Comparison of ENCODE assay signal across 10 mouse cellular contexts in genomic region chr3:95664940-95665352, GRCm38 (mm10). TPM values are rescaled to one million over a fixed set of nuclear protein-coding genes. Genes with fewer than 3 reads are reported as not detected.
DNase-seq lines count a peak whose midpoint lies in the region; ATAC-seq and TF ChIP-seq lines count a peak whose summit lies in the region.
"Had no signal": no experiment of that assay in that cellular context is flagged by ENCODE, and none has a peak within 500 bp of the region (broad histone marks: within the 10 kb centered on the region; RNA-seq: fewer than 3 reads in every experiment).

No protein-coding gene starts in this region.

- WGBS in liver, adult 2 months, result 74% methylated on average over 4 of the region's 4 CpGs
- WGBS in heart, embryonic 13.5 days, result 84% methylated on average over 4 of the region's 4 CpGs
- WGBS in macrophage (ENCODE audit: missing documents), result 91% methylated on average over 4 of the region's 4 CpGs

- ATAC-seq in heart, embryonic 13.5 days (ENCODE audit: extremely low read depth, insufficient number of reproducible peaks, low FRiP score, low TSS enrichment), result no peak

- H3K27ac ChIP-seq in liver, adult 2 months (replicated peaks; ENCODE audit: insufficient read depth, low read depth, low read length), result peak overlapping the region; percentile 76
- H3K27ac ChIP-seq in ES-E14 (ENCODE audit: insufficient read depth, low read depth, low read length, poor library complexity, severe bottlenecking), result peak overlapping the region; percentile 81
- peak overlapping the region; percentile 97 for H3K27ac ChIP-seq in heart, embryonic 13.5 days (replicated peaks)
- peak overlapping the region; percentile 94 for H3K27ac ChIP-seq in macrophage
- H3K27ac ChIP-seq: embryonic facial prominence, embryonic 15.5 days; limb, embryonic 15.5 days had no signal

- no peak for TF ChIP-seq POLR2A in liver, adult 2 months (IDR thresholded peaks at IDR 0.05; ENCODE audit: extremely low read depth, insufficient read depth, low read length)

- intact Hi-C loops in left cerebral cortex, postnatal 10 days (cut with DNase I), result no loop called here

- H3K4me1 ChIP-seq in liver, adult 2 months (ENCODE audit: control insufficient read depth, insufficient read depth, low read length), result peaks cover 64% of the 10 kb centered on the region
- H3K4me1 ChIP-seq in ES-E14 (ENCODE audit: control insufficient read depth in 2 of 2, insufficient read depth in 2 of 2, low read length in 2 of 2, poor library complexity in 1 of 2), result peaks cover 6 to 14% of the 10 kb centered on the region in 2 experiments
- H3K4me1 ChIP-seq in heart, embryonic 13.5 days, result peaks cover 89% of the 10 kb centered on the region

- H3K9me3 ChIP-seq in ES-E14 (ENCODE audit: control insufficient read depth, insufficient read depth, low read depth, low read length), result no peaks in the 10 kb centered on the region
- no peaks in the 10 kb centered on the region for H3K9me3 ChIP-seq in heart, embryonic 13.5 days
- H3K9me3 ChIP-seq: embryonic facial prominence, embryonic 15.5 days; limb, embryonic 15.5 days had no signal

- in situ Hi-C loops in ES-E14 (cut with MboI; ENCODE audit: low sequenced_read_pairs in 2 of 2, unreplicated experiment in 2 of 2), result no loop called here

- peak overlapping the region; percentile 56; the same call in 1 of the 2 replicates for H3K4me2 ChIP-seq in heart, embryonic 13.5 days
- H3K4me2 ChIP-seq: embryonic facial prominence, embryonic 15.5 days; limb, embryonic 15.5 days had no signal

- DNase-seq in liver, adult 2 months (ENCODE audit: extremely low read depth, low read depth, low spot score), result no peak
- no peak for DNase-seq in liver
- DNase-seq in ES-E14 (ENCODE audit: low read depth, low spot score), result no peak
- no peak for DNase-seq in left cerebral cortex, postnatal 10 days (ENCODE audit: extremely low spot score in 1 of 2, low spot score in 2 of 2)
- no peak for DNase-seq in urinary bladder, postnatal 36 days (ENCODE audit: low spot score in 2 of 2)
- DNase-seq: kidney, postnatal 25 days had no signal

- peaks cover 13% of the 10 kb centered on the region for H3K79me2 ChIP-seq in liver, adult 2 months (ENCODE audit: control insufficient read depth, insufficient read depth, low read length)
- peaks cover 88% of the 10 kb centered on the region for H3K79me2 ChIP-seq in macrophage (ENCODE audit: inconsistent target)

- no peak overlapping the region for H3K4me3 ChIP-seq in liver, adult 2 months (ENCODE audit: insufficient read depth, low read depth, low read length)
- H3K4me3 ChIP-seq in ES-E14 (ENCODE audit: insufficient read depth in 1 of 2, low read depth in 1 of 2, low read length in 2 of 2, poor library complexity in 1 of 2, severe bottlenecking in 1 of 2) (no peak overlapping the region), macrophage (ENCODE audit: inconsistent target) (no peak overlapping the region)
- H3K4me3 ChIP-seq in heart, embryonic 13.5 days, result no peak overlapping the region
- H3K4me3 ChIP-seq: embryonic facial prominence, embryonic 15.5 days; limb, embryonic 15.5 days had no signal

- H3K9ac ChIP-seq in liver, adult 2 months (ENCODE audit: low read depth, low read length), result peak overlapping the region; percentile 39
- peak overlapping the region; percentile 5; the same call in 1 of the 2 replicates for H3K9ac ChIP-seq in ES-E14 (ENCODE audit: insufficient read depth, low read depth, low read length, poor library complexity, severe bottlenecking)
- peak overlapping the region; percentile 26; the same call in 1 of the 2 replicates for H3K9ac ChIP-seq in heart, embryonic 13.5 days
- H3K9ac ChIP-seq: embryonic facial prominence, embryonic 15.5 days; limb, embryonic 15.5 days had no signal

- TF ChIP-seq CTCF in liver, adult 2 months (IDR thresholded peaks at IDR 0.05; ENCODE audit: low read depth, low read length), result no peak

- peaks cover 40% of the 10 kb centered on the region for H3K36me3 ChIP-seq in liver, adult 2 months (ENCODE audit: control insufficient read depth, insufficient read depth, low read length)
- peaks cover 26% of the 10 kb centered on the region for H3K36me3 ChIP-seq in ES-E14 (ENCODE audit: control insufficient read depth, insufficient read depth, low read length, poor library complexity, severe bottlenecking)
- H3K36me3 ChIP-seq in heart, embryonic 13.5 days, result peaks cover 63% of the 10 kb centered on the region
- no peaks in the 10 kb centered on the region for H3K36me3 ChIP-seq in macrophage (ENCODE audit: inconsistent target)

- no peaks in the 10 kb centered on the region for H3K27me3 ChIP-seq in liver, adult 2 months (ENCODE audit: control insufficient read depth, insufficient read depth, low read length)
- H3K27me3 ChIP-seq in heart, embryonic 13.5 days (replicated peaks), result no peaks in the 10 kb centered on the region
- H3K27me3 ChIP-seq: embryonic facial prominence, embryonic 15.5 days; limb, embryonic 15.5 days had no signal

TF ChIP-seq in ES-E14, 5 proteins besides CTCF, POLR2A, EP300 and RAD21:
- TF ChIP-seq ZNF384 (IDR thresholded peaks at IDR 0.05; ENCODE audit: low read depth, low read length), result no peak

RNA-seq across cellular contexts. Expression of gene Mcl1, which starts 6.4 kb away (rescaled TPM):
- 57.5 and 92.2 TPM in 2 replicates for total RNA-seq in liver, adult 2 months (2014; rRNA removed)
- polyA plus RNA-seq in liver, adult 2 months (2012; rRNA removed), result 38.7 and 39.4 TPM in 2 replicates
- total RNA-seq in ES-E14 (2012; rRNA removed), result 207 and 253 TPM in 2 replicates
- 36.0 and 36.2 TPM in 2 replicates for polyA plus RNA-seq in heart, embryonic 13.5 days (2015; fragmentation: Nextera tagmentation; extraction: Ambion mirVana)
- 1,000 to 10,000 TPM in 10 of 26 experiments, 100 to 1,000 TPM in 16; 471 to 2,042 (median 842) TPM for total RNA-seq in macrophage (2018; cell fraction: chromatin; rRNA removed)
- 1,000 to 10,000 TPM in 4 of 26 experiments, 100 to 1,000 TPM in 22; 492 to 1,133 (median 611) TPM for total RNA-seq in macrophage (2018; cell fraction: cytosol; rRNA removed)
- total RNA-seq in macrophage (2018; cell fraction: nucleus; rRNA removed), result 1,000 to 10,000 TPM in 21 of 26 experiments, 100 to 1,000 TPM in 5; 701 to 2,394 (median 1,238) TPM
- 251 to 507 TPM (median 488 TPM) in 3 replicates for polyA plus RNA-seq in macrophage (2018)
- total RNA-seq in left cerebral cortex, postnatal 10 days (2021), result 10 to 100 TPM; 62.2 to 63.0 TPM

RNA-seq across cellular contexts. Expression of gene Adamtsl4, which starts 22.8 kb away (rescaled TPM):
- 0.55 and 1.6 TPM in 2 replicates for total RNA-seq in liver, adult 2 months (2014; rRNA removed)
- 2.5 and 4.7 TPM in 2 replicates for polyA plus RNA-seq in liver, adult 2 months (2012; rRNA removed)
- 1.9 and 5.0 TPM in 2 replicates for total RNA-seq in ES-E14 (2012; rRNA removed)
- polyA plus RNA-seq in heart, embryonic 13.5 days (2015; fragmentation: Nextera tagmentation; extraction: Ambion mirVana), result 4.8 and 7.3 TPM in 2 replicates
- 1 to 10 TPM in 21 of 26 experiments, under 1 TPM in 5; 0.40 to 8.2 (median 3.2) TPM for total RNA-seq in macrophage (2018; cell fraction: chromatin; rRNA removed)
- 1 to 10 TPM in 13 of 26 experiments, under 1 TPM in 13; 0.22 to 4.1 (median 1.2) TPM for total RNA-seq in macrophage (2018; cell fraction: cytosol; rRNA removed)
- 1 to 10 TPM in 21 of 26 experiments, under 1 TPM in 5; 0.21 to 9.6 (median 2.3) TPM for total RNA-seq in macrophage (2018; cell fraction: nucleus; rRNA removed)
- 0.38 to 3.1 TPM (median 1.9 TPM) in 3 replicates for polyA plus RNA-seq in macrophage (2018)
- total RNA-seq in left cerebral cortex, postnatal 10 days (2021), result 1 to 10 TPM in 1 of 2 experiments, under 1 TPM in 1; 0.73 to 1.3 TPM

RNA-seq across cellular contexts. Expression of gene Ensa, which starts 40.2 kb away (rescaled TPM):
- 23.5 and 25.1 TPM in 2 replicates for total RNA-seq in liver, adult 2 months (2014; rRNA removed)
- polyA plus RNA-seq in liver, adult 2 months (2012; rRNA removed), result 5.0 and 5.2 TPM in 2 replicates
- 54.1 and 56.8 TPM in 2 replicates for total RNA-seq in ES-E14 (2012; rRNA removed)
- 46.5 and 53.1 TPM in 2 replicates for polyA plus RNA-seq in heart, embryonic 13.5 days (2015; fragmentation: Nextera tagmentation; extraction: Ambion mirVana)
- total RNA-seq in macrophage (2018; cell fraction: chromatin; rRNA removed), result 100 to 1,000 TPM; 114 to 467 (median 312) TPM
- 100 to 1,000 TPM in 22 of 26 experiments, 10 to 100 TPM in 4; 85.2 to 121 (median 110) TPM for total RNA-seq in macrophage (2018; cell fraction: cytosol; rRNA removed)
- 100 to 1,000 TPM; 134 to 367 (median 267) TPM for total RNA-seq in macrophage (2018; cell fraction: nucleus; rRNA removed)
- 79.1 to 122 TPM (median 121 TPM) in 3 replicates for polyA plus RNA-seq in macrophage (2018)
- 100 to 1,000 TPM; 231 to 238 TPM for total RNA-seq in left cerebral cortex, postnatal 10 days (2021)
